Mouse (Mus musculus) liver, embryonic 15.5 days (tissue): ENCODE measurements at regions not wholly inside any gene's neighbourhood (a gene's known extent, or its start where the extent isn't known, plus 50 kb on each side); places are given as distances from the start of the nearest gene placed in this dataset.

Experiments
- ATAC-seq: fragments of 200-750 bp; cut with Nextera tagmentation; 2 replicates; pipeline ENCODE4 v1.8.0; 2017; ENCODE audit warnings: moderate number of reproducible peaks, mild to moderate bottlenecking, moderate library complexity; ENCODE audit not compliant: insufficient read depth
- H3K27ac ChIP-seq: fragments of 300-500 bp; sonication (generic); replicated peaks from 2 replicates; pipeline ENCODE4 v1.5.1; 2015; ENCODE audit warnings: mild to moderate bottlenecking, inconsistent platforms
- H3K27me3 ChIP-seq: fragments of 300-500 bp; sonication (generic); 2 replicates; pipeline ENCODE4 v1.6.1; 2015; ENCODE audit warnings: mild to moderate bottlenecking, inconsistent platforms
- H3K36me3 ChIP-seq: fragments of 300-500 bp; sonication (generic); replicated peaks from 2 replicates; pipeline ENCODE4 v1.6.1; 2015; ENCODE audit warnings: moderate library complexity, mild to moderate bottlenecking, inconsistent platforms
- H3K4me1 ChIP-seq: fragments of 300-500 bp; sonication (generic); replicated peaks from 2 replicates; pipeline ENCODE4 v1.6.1; 2015; ENCODE audit warnings: inconsistent platforms
- H3K4me2 ChIP-seq: fragments of 300-500 bp; sonication (generic); 2 replicates; pipeline ENCODE4 v1.6.1; 2015; ENCODE audit warnings: moderate library complexity, mild to moderate bottlenecking, inconsistent platforms
- H3K4me3 ChIP-seq: fragments of 300-500 bp; sonication (generic); replicated peaks from 2 replicates; pipeline ENCODE4 v1.5.1; 2015; ENCODE audit warnings: mild to moderate bottlenecking, inconsistent platforms
- H3K9ac ChIP-seq: fragments of 300-500 bp; sonication (generic); 2 replicates; pipeline ENCODE4 v1.6.1; 2015; ENCODE audit warnings: moderate library complexity, mild to moderate bottlenecking, inconsistent platforms
- H3K9me3 ChIP-seq: fragments of 300-500 bp; sonication (generic); replicated peaks from 2 replicates; pipeline ENCODE4 v1.6.1; 2016; ENCODE audit warnings: inconsistent platforms
- WGBS: fragments of 180-500 bp; shearing (Covaris S2); methylation state at CpG from one replicate; pipeline ENCODE4 v1.1.7; 2015; ENCODE audit warnings: mixed read lengths; ENCODE audit not compliant: insufficient replicate concordance; 5-methylcytosine and 5-hydroxymethylcytosine counted together

DNA sequence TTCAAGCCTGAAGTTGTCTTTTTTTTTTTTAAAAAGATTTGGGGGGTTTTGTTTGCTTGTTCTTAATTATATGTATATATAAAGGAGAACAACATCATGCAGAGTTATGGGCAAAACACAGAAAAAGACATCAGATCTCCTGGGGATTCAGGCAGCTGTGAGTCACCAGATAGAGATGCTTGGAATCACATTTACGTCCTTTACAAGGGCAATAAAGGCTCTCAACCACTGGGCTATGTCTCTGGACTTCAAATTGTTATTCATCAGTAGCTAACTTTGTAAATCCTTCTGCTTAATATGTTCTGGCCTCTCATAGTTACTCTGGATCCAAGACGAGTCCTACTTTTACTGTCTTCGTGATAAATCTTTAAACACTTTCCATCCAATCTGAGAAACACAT is 469.8 kb downstream of the Kctd12 start:
- no peak for ATAC-seq
- Histone ChIP-seq H3K27me3 (no peaks in the 10 kb centered on the region), H3K9ac (no peak overlapping the region), H3K27ac (no peak overlapping the region), H3K4me3 (no peak overlapping the region), H3K9me3 (no peaks in the 10 kb centered on the region), H3K4me2 (no peak overlapping the region), H3K4me1 (no peaks in the 10 kb centered on the region), H3K36me3 (no peaks in the 10 kb centered on the region)
- 49% methylated on average over 3 of the region's 3 CpGs for WGBS

DNA sequence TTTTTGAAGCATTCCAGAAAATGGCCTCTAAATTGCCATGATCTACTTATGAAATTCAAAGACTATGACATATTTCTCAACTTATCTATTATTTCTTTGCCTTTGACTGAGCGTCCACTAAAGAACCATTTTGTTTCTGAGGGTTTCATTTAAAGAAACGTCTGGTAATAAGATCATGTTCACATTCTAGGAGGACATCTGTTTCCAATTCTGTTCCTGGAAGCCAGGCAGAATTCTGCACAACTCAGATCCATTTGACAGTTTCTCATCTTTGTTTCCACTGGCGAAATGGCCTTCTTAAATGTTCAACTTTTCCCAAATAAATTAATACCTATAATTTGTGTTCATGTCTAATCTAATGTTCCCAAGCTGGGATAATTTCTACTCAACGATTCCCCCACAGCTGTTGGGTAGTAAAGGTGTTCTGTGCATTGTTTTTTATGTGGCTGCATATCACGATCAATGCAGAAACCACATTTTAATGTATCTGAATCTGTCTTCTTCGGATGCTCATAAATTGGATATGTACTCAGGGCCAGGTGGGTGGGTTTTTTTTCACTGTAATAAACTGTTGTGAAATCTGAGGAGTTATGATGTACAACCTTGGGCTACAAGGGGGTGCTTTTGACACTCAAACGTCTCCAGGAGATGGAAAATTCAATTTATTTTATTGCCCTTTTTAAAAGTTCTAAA is 470.6 kb downstream of the Kctd12 start:
- 53% methylated on average over 7 of the region's 7 CpGs for WGBS
- Histone ChIP-seq H3K27ac (no peak overlapping the region), H3K4me1 (no peaks in the 10 kb centered on the region), H3K4me3 (no peak overlapping the region), H3K4me2 (no peak overlapping the region), H3K9me3 (no peaks in the 10 kb centered on the region), H3K36me3 (no peaks in the 10 kb centered on the region), H3K9ac (no peak overlapping the region), H3K27me3 (no peaks in the 10 kb centered on the region)
- ATAC-seq, result no peak

DNA sequence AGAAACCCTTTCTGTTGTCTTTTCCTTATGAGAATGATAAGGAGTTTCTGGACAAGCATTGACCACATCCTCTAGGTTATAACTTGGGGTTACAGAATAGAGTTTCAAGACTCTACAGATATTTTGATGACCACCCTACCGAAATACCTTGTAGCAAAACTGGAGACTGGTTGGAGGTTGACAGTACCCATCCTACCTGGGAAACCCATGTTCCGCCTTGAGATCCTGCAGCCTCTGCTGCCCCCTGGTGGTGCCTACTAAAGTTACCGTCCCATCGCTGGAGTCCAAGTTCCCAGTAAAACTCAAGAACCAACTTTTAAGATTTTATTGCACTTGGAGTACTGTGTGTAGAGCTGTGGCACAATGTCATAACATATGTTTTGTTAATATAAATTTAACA is 472.1 kb downstream of the Kctd12 start:
- 19% methylated on average over 4 of the region's 4 CpGs for WGBS
- Histone ChIP-seq H3K4me3 (no peak overlapping the region), H3K36me3 (no peaks in the 10 kb centered on the region), H3K9me3 (no peaks in the 10 kb centered on the region), H3K4me1 (no peaks in the 10 kb centered on the region), H3K9ac (no peak overlapping the region), H3K27ac (no peak overlapping the region), H3K4me2 (no peak overlapping the region), H3K27me3 (no peaks in the 10 kb centered on the region)
- no peak for ATAC-seq

DNA sequence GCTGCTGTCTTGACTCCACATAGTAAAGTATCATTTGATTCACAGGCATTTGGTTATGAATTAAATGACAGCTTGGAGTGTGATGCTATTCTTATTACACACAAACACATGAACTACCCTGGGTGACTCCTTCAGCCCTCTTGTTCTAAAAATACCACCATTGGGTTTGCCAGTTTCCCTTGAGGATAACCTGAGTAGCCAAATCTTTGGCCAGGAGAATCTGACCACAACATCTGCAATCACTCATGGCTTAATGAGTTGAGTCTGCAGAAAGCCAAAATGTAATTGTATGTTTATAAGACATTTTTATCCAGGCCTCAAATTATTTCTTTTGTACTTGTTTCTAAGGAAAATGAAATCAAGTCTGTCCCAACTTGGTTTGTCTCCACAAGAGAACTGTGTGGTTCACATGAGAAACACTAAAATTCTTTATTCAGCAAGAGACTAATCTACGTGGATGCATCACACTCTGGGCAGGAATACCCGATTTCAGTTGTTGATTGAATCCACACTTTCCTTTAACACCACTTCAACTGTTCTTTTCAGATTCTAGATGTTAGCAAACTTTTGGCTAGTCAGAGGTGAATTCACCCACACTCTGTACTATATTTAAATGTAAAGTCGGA is 476.6 kb downstream of the Kctd12 start:
- Histone ChIP-seq H3K27me3 (no peaks in the 10 kb centered on the region), H3K4me2 (no peak overlapping the region), H3K4me3 (no peak overlapping the region), H3K4me1 (no peaks in the 10 kb centered on the region), H3K9me3 (no peaks in the 10 kb centered on the region), H3K27ac (no peak overlapping the region), H3K36me3 (no peaks in the 10 kb centered on the region), H3K9ac (no peak overlapping the region)
- no peak for ATAC-seq
- 53% methylated on average over 3 of the region's 3 CpGs for WGBS

DNA sequence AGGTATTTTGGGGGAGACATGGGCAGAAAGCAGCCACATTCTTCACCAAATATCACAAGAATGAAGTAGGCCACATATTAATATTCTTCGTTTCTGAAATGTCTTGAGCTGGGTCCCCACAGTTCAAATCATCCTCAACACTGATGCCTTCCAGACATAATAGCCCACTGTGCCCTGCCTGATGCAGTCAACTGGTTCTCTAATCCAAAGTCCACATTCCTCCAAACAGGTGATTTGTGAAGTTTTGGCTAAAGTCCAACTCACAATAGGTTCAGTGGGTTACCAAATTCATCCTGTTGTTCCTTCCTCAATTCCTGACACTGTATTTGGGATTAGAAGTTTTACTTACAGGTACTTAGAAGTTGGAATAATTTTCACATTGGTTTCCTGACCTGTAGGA is 485.3 kb downstream of the Kctd12 start:
- Histone ChIP-seq H3K9me3 (no peaks in the 10 kb centered on the region), H3K9ac (no peak overlapping the region), H3K27me3 (no peaks in the 10 kb centered on the region), H3K36me3 (no peaks in the 10 kb centered on the region), H3K4me2 (no peak overlapping the region), H3K27ac (no peak overlapping the region), H3K4me3 (no peak overlapping the region), H3K4me1 (no peaks in the 10 kb centered on the region)
- ATAC-seq, result no peak
- WGBS, result 59% methylated on average over 1 of the region's 1 CpGs

DNA sequence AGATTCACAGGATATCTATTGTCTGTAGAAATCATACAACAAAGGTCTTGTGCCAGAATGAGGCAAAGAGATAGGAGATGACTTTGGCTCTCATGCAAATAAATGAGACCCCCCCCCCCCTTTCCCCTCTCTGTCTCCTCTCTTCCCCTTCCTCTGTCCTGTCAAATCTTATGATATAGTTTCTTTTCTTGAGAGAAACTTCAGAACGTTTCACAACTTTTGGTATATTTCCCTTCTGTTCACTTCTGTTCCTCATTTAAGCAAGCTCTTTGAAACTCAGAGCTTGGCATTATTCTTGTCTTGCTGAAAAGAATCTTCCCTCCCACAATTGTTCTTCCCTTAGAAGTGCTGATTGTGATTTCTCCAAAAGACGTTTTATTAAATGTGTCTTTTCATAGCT is 490.1 kb downstream of the Kctd12 start:
- 29% methylated on average over 2 of the region's 2 CpGs for WGBS
- H3K4me2 ChIP-seq, result no peak overlapping the region
- H3K27me3 ChIP-seq, result no peaks in the 10 kb centered on the region
- H3K4me1 ChIP-seq, result no peaks in the 10 kb centered on the region
- H3K9me3 ChIP-seq, result no peaks in the 10 kb centered on the region
- ATAC-seq, result no peak
- no peak overlapping the region for H3K9ac ChIP-seq
- H3K27ac ChIP-seq, result no peak overlapping the region
- H3K4me3 ChIP-seq, result no peak overlapping the region
- no peaks in the 10 kb centered on the region for H3K36me3 ChIP-seq

DNA sequence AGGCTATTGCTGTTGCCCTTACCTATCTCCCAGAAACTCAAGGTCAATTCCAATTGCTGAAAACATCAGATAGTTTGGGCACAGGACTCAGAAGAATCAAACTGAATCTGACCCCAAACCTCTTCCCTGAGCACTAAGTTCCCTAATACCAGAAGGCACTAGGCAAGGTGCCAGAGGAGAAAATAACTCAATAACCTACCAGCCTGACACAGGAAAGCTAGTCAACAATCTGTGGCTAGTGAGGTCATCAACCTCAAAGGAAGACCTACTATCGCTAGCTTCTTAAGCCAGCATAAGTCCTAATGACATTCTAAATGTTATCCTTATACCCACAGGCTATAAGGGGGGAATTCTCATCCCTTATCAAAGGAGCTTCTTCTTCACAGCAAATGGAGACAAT is 491.2 kb downstream of the Kctd12 start:
- no peaks in the 10 kb centered on the region for H3K36me3 ChIP-seq
- no peak overlapping the region for H3K27ac ChIP-seq
- WGBS, result 60% methylated on average over 1 of the region's 1 CpGs
- H3K4me3 ChIP-seq, result no peak overlapping the region
- H3K9ac ChIP-seq, result no peak overlapping the region
- H3K4me1 ChIP-seq, result no peaks in the 10 kb centered on the region
- no peaks in the 10 kb centered on the region for H3K27me3 ChIP-seq
- no peak for ATAC-seq
- no peaks in the 10 kb centered on the region for H3K9me3 ChIP-seq
- H3K4me2 ChIP-seq, result no peak overlapping the region

DNA sequence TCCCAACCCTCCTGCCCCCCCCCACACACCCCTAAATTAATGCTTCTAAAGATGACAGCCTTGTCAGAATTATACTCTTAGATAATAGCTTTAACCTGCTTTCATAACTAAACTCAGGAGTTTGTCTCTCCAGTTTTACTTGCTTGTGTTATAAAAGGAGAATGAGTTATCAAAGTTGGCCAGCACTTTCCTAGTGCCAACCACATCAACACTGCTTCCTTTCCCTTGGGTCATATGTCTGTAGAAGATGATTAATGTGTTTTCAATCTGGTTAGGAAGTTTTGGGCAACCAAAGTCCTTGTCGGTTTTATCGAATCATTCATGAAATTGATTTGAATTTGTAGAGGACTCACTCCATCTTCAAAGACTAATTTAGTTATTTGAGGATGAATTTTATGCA is 505.3 kb downstream of the Kctd12 start:
- H3K4me3 ChIP-seq, result no peak overlapping the region
- H3K27me3 ChIP-seq, result no peaks in the 10 kb centered on the region
- no peaks in the 10 kb centered on the region for H3K36me3 ChIP-seq
- no peaks in the 10 kb centered on the region for H3K9me3 ChIP-seq
- H3K4me2 ChIP-seq, result no peak overlapping the region
- 42% methylated on average over 2 of the region's 2 CpGs for WGBS
- no peak for ATAC-seq
- no peaks in the 10 kb centered on the region for H3K4me1 ChIP-seq
- H3K9ac ChIP-seq, result no peak overlapping the region
- no peak overlapping the region for H3K27ac ChIP-seq

DNA sequence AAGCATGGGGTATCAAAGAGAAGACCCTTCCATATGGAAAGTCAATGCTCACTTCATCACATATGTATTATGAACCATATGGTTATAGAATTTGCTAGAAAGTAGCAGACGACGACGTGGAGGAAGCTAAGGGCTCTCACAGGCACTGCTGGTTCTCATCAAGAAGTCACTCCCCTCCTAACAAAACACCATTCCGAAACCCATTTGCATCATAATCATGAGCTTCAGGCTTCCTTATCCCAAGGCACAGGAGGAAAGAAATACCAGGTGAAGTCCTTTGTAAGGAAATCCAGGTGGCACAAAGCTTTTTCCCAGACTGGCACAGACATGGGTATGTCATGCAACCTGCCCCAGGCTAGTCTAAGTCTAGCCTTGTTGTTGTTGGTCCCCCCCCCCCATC is 513.1 kb downstream of the Kctd12 start:
- no peak for ATAC-seq
- Histone ChIP-seq H3K9me3 (no peaks in the 10 kb centered on the region), H3K4me1 (no peaks in the 10 kb centered on the region), H3K27me3 (no peaks in the 10 kb centered on the region), H3K4me2 (no peak overlapping the region), H3K27ac (no peak overlapping the region), H3K4me3 (no peak overlapping the region), H3K9ac (no peak overlapping the region), H3K36me3 (no peaks in the 10 kb centered on the region)
- WGBS, result 48% methylated on average over 4 of the region's 4 CpGs

DNA sequence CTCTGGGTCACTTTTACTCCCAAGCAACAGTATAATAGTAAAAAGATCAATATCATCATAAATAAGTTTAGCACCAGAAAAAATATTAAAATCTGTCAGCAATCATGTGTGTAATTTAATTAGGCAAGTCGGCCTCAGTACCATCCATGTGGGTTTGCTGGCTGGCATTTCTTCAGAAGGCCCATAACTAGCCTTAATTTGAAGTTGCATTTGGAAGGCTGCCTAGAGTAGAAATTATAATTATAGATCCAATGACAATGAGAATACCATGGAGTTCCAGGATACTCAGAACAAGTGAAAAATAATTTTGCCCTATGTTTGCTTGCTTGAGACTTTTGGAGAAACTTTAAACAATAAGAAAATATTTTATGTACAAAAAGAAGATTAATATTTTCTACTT is 521.4 kb downstream of the Kctd12 start:
- Histone ChIP-seq H3K27me3 (no peaks in the 10 kb centered on the region), H3K4me2 (no peak overlapping the region), H3K9me3 (no peaks in the 10 kb centered on the region), H3K4me3 (no peak overlapping the region), H3K27ac (no peak overlapping the region), H3K4me1 (no peaks in the 10 kb centered on the region), H3K9ac (no peak overlapping the region), H3K36me3 (no peaks in the 10 kb centered on the region)
- WGBS, result 50% methylated on average over 1 of the region's 1 CpGs
- no peak for ATAC-seq

DNA sequence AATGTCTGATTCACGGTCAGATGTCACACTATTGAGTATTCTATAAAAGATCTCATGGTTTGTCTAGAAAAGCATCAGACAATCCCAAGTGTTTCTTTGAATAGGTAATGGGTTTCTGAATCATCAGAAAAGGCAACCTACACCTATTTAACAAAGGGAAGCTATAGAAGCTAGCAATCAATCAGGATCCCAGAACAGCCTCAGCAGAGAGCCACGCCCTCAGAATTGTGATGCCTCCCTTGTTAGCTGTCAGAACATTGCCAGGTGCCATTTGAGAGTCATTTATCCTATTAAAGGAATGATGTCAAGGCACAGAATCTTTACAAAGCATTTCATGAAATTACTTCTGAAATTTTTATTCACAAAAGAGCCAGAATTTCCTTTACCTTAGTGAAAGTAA is 542.7 kb downstream of the Kctd12 start:
- 54% methylated on average over 2 of the region's 2 CpGs for WGBS
- Histone ChIP-seq H3K9ac (no peak overlapping the region), H3K4me2 (no peak overlapping the region), H3K4me1 (no peaks in the 10 kb centered on the region), H3K36me3 (no peaks in the 10 kb centered on the region), H3K4me3 (no peak overlapping the region), H3K27ac (no peak overlapping the region), H3K27me3 (no peaks in the 10 kb centered on the region), H3K9me3 (no peaks in the 10 kb centered on the region)
- ATAC-seq, result no peak
